Mouse (Mus musculus) Patski (cell line): ENCODE results near the gene Glis3. TPM values are rescaled to one million over a fixed set of nuclear protein-coding genes. Genes with fewer than 3 reads are reported as not detected.
A peak's percentile ranks its signal among the peaks of the same experiment; 100 is the strongest.

Experiments
- ATAC-seq: fragments of 100-300 bp; one replicate; pipeline ENCODE4 v1.8.0; 2021
- CTCF ChIA-PET: fragments of 350-600 bp; sonication (Branson Sonifier 250); formaldehyde crosslinking; loops from one replicate; lab custom pipeline; 2022; ENCODE audit warnings: inconsistent platforms; lab: Charles Lee
- POLR2A ChIA-PET: fragments of 350-600 bp; sonication (Branson Sonifier 250); formaldehyde crosslinking; loops from one replicate; lab custom pipeline; 2022; ENCODE audit warnings: antibody characterized with exemption, inconsistent platforms; lab: Charles Lee
- DNase-seq: peaks from one replicate; pipeline ENCODE4 v3.0.0-alpha.2; 2011; ENCODE audit warnings: low read depth, low spot score
- H3K27me3 ChIP-seq: fragments of 371-371 bp; one replicate; pipeline ENCODE4 v1.5.1; 2021
- CTCF ChIP-seq: fragments of 100-300 bp; IDR thresholded peaks from one replicate; pipeline ENCODE4 v1.5.1; 2021
- in situ Hi-C: fragments of 300-500 bp; cut with MboI; formaldehyde crosslinking; loops from 3 replicates; pipeline ENCODE4 v1.11.1; 2018; ENCODE audit warnings: low pct_unique_long_range_greater_than_20kb, mixed read lengths
- polyA plus RNA-seq: library from polyadenylated mRNA; unstranded; gene quantifications from one replicate; pipeline ENCODE4 v1.2.3, GENCODE M21; 2021

The Glis3 gene
- polyA plus RNA-seq, 1 experiment from 2014 or later, result 213 TPM

GRCm38 (mm10) chr19:28557559-28558328 lies 122.1 kb downstream of the Glis3 start:
- DNase-seq (no peak), ATAC-seq (no peak)
- no peaks in the 10 kb centered on the region for H3K27me3 ChIP-seq
- no peak for TF ChIP-seq CTCF
- in situ Hi-C loops, result loop anchor here (5.0 kb wide), 1 partner anchor 65 kb away; no protein-coding TSS in a partner anchor
- ChIA-PET CTCF (no interaction called here), POLR2A (interaction anchor here (0.6 to 3.2 kb wide), 5 partner anchors 64 to 383 kb away, joined by 3 to 9 read pairs (median 3); partner anchors contain the start of gene Glis3)

- in situ Hi-C loops, result loop anchor here (5.0 kb wide), 1 partner anchor 67 kb away; no protein-coding TSS in a partner anchor
- no peaks in the 10 kb centered on the region for H3K27me3 ChIP-seq
- CTCF ChIA-PET, result interaction anchor here (1.1 kb wide), 1 partner anchor 53 kb away, joined by 3 read pairs; no protein-coding TSS in a partner anchor
- TF ChIP-seq CTCF, result no peak
- DNase-seq (no peak), ATAC-seq (no peak)
- POLR2A ChIA-PET, result interaction anchor here (0.6 to 1.2 kb wide), 4 partner anchors 13 to 244 kb away, joined by 3 to 4 read pairs (median 4); no protein-coding TSS in a partner anchor
These were observed 124.5 kb downstream of the Glis3 start for GRCm38 (mm10) chr19:28555181-28555929.

GRCm38 (mm10) chr19:28550611-28551010 lies 129.3 kb downstream of the Glis3 start:
- no peaks in the 10 kb centered on the region for H3K27me3 ChIP-seq
- ATAC-seq (no peak), DNase-seq (no peak)
- ChIA-PET POLR2A (interaction anchor here (1.0 kb wide), 1 partner anchor 20 kb away, joined by 3 read pairs; no protein-coding TSS in a partner anchor), CTCF (no interaction called here)
- in situ Hi-C loops, result no loop called here
- TF ChIP-seq CTCF, result no peak

GRCm38 (mm10) chr19:28546933-28547332 lies 132.9 kb downstream of the Glis3 start:
- ATAC-seq (no peak), DNase-seq (no peak)
- peak; percentile 75 for TF ChIP-seq CTCF
- in situ Hi-C loops, result no loop called here
- H3K27me3 ChIP-seq, result no peaks in the 10 kb centered on the region
- CTCF ChIA-PET, result no interaction called here
- POLR2A ChIA-PET, result interaction anchor here (0.6 kb wide), 1 partner anchor 182 kb away, joined by 3 read pairs; no protein-coding TSS in a partner anchor

DNA sequence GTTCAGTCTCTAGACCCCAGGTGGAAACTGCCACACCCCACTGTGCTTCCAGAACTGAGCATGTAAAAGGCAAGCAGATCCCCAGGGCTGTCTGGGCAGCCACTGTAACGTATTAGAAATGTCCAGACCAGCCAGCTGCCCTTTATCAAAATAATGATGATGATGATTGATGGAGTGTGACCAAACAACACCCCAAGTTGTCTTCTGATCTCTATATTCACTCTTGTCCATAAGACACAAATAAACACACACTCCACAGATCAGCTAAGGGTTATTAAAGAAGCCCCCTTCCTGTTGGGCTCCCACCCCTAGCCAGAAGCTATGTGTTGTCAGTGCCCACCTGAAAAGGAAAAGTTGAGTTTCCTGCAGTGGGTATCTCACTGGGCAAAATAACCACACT lies 134.4 kb downstream of the Glis3 start:
- no peak for DNase-seq
- in situ Hi-C loops, result no loop called here
- ChIA-PET CTCF (interaction anchor here (0.6 to 1.2 kb wide), 2 partner anchors 181 to 382 kb away, joined by 3 read pairs; no protein-coding TSS in a partner anchor), POLR2A (no interaction called here)
- no peak for ATAC-seq
- no peak for TF ChIP-seq CTCF
- no peaks in the 10 kb centered on the region for H3K27me3 ChIP-seq

- no peaks in the 10 kb centered on the region for H3K27me3 ChIP-seq
- ChIA-PET POLR2A (no interaction called here), CTCF (no interaction called here)
- in situ Hi-C loops, result no loop called here
- TF ChIP-seq CTCF, result no peak
- no peak for DNase-seq
- ATAC-seq, result no peak
These were observed 141.1 kb downstream of the Glis3 start for GRCm38 (mm10) chr19:28538813-28539212.

- no peak for TF ChIP-seq CTCF
- ATAC-seq, result no peak
- no peaks in the 10 kb centered on the region for H3K27me3 ChIP-seq
- DNase-seq, result no peak
- CTCF ChIA-PET, result no interaction called here
- in situ Hi-C loops, result no loop called here
- POLR2A ChIA-PET, result no interaction called here
These were observed 144.9 kb downstream of the Glis3 start for GRCm38 (mm10) chr19:28534964-28535363.

- ChIA-PET POLR2A (no interaction called here), CTCF (interaction anchor here (1.0 kb wide), 1 partner anchor 13 kb away, joined by 3 read pairs; no protein-coding TSS in a partner anchor)
- DNase-seq (no peak), ATAC-seq (no peak)
- H3K27me3 ChIP-seq, result no peaks in the 10 kb centered on the region
- TF ChIP-seq CTCF, result no peak
- in situ Hi-C loops, result no loop called here
These were observed 146.3 kb downstream of the Glis3 start for GRCm38 (mm10) chr19:28533576-28533975.

DNA sequence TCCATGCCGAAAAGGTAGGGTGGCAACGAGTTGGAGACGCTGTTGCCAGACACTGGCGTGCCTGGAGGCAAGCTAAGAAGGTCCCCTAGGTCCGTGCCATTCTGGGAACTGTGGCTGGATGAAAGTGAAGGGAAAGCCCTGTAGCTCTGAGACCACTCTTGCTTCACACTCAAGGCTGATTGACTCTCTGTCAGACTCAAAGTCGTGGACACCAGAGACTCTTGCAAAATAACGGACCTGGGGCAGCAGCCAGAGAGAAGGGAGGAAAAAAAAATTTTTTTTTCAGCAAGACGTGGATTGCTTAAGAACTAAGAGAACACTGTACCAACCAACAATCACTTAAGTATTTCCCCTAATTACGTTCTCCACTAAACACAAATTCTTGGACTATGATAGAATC lies 148.1 kb downstream of the Glis3 start:
- POLR2A ChIA-PET, result no interaction called here
- CTCF ChIA-PET, result no interaction called here

GRCm38 (mm10) chr19:28530846-28531245 lies 149.0 kb downstream of the Glis3 start:
- ATAC-seq, result no peak
- TF ChIP-seq CTCF, result peak; percentile 57
- H3K27me3 ChIP-seq, result no peaks in the 10 kb centered on the region

More for the DNA sequence above, 148.1 kb downstream of the Glis3 start:
- no peak for ATAC-seq
- no peak for TF ChIP-seq CTCF
- no peak for DNase-seq
- in situ Hi-C loops, result no loop called here
- no peaks in the 10 kb centered on the region for H3K27me3 ChIP-seq

More at GRCm38 (mm10) chr19:28530846-28531245, 149.0 kb downstream of the Glis3 start:
- no peak for DNase-seq
- in situ Hi-C loops, result no loop called here
- ChIA-PET CTCF (no interaction called here), POLR2A (interaction anchor here (0.6 kb wide), 1 partner anchor 22 kb away, joined by 3 read pairs; no protein-coding TSS in a partner anchor)
